Comparison of ENCODE assay signal across 10 mouse cellular contexts in the genomic region with DNA sequence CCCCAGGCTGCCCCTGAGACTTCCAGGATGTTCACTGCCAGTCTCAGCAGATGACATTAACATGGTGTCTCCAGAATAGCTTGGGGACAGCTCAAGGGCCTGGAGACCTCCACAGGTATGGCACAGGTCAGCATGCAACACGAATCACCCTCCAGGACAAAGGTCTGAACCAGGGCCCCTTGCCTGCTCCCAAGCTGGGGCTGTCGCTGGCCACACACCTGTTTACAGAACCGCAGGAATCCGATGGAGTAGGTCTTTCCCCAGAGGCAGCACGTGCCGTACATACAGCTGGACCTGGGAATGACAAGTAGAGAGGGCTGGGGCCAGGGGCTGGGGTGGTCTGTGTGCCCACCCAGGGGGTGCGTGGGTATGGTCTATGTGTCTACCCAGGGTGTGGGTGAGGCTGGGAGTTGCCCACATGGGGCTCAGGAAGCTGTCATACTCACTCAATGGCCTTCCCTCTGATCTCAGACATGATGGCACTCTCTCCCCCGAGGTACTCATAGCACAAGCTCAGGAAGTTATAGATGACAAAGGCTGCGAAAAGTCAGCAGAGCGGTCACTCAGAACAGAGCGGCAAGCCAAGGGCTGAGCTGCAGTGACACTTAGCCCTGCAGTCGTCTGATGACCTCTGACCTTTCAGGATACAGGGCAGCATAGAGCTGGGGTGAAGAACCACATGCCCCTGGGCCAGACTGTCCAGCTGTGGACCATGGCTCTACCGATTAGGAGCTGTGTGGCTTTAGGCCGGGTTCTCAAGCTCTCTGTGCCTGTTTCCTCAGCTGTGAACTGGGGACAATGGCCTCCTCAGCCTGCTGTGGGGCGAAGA. TPM values are rescaled to one million over a fixed set of nuclear protein-coding genes. Genes with fewer than 3 reads are reported as not detected.
DNase-seq lines count a peak whose midpoint lies in the region; ATAC-seq and TF ChIP-seq lines count a peak whose summit lies in the region.
"Had no signal": no experiment of that assay in that cellular context is flagged by ENCODE, and none has a peak within 500 bp of the region (broad histone marks: within the 10 kb centered on the region; RNA-seq: fewer than 3 reads in every experiment).

No protein-coding gene starts in this region.

- no peak overlapping the region for H3K4me3 ChIP-seq in heart, embryonic 15.5 days
- no peak overlapping the region for H3K4me3 ChIP-seq in lung, embryonic 14.5 days (ENCODE audit: low read depth, low read length)
- H3K4me3 ChIP-seq in intestine, embryonic 15.5 days (replicated peaks), result no peak overlapping the region
- no peak overlapping the region for H3K4me3 ChIP-seq in stomach, embryonic 14.5 days (ENCODE audit: low read depth, low read length)
- H3K4me3 ChIP-seq: forebrain, embryonic 12.5 days; hindbrain, embryonic 12.5 days had no signal

- 71% methylated on average over 15 of the region's 15 CpGs for WGBS in heart, embryonic 15.5 days
- WGBS in lung, embryonic 14.5 days, result 60% methylated on average over 15 of the region's 15 CpGs
- 60% methylated on average over 15 of the region's 15 CpGs for WGBS in intestine, embryonic 15.5 days
- WGBS in stomach, embryonic 14.5 days, result 64% methylated on average over 15 of the region's 15 CpGs

- no peak for TF ChIP-seq CTCF in lung, embryonic 14.5 days (IDR thresholded peaks at IDR 0.05; ENCODE audit: low read depth)

- DNase-seq in heart, postnatal 14 days, result no peak
- no peak for DNase-seq in lung, embryonic 14.5 days
- DNase-seq in lung, postnatal 10 days, result no peak
- no peak for DNase-seq in right cerebral cortex, postnatal 14 days
- DNase-seq: cerebellum, adult 9-10 months had no signal

- intact Hi-C loops in heart, postnatal 14 days (cut with DNase I), result no loop called here

- H3K36me3 ChIP-seq in heart, embryonic 15.5 days, result peaks cover 59% of the 10 kb centered on the region
- peaks cover 76% of the 10 kb centered on the region for H3K36me3 ChIP-seq in lung, embryonic 14.5 days (ENCODE audit: insufficient read depth)
- peaks cover 23% of the 10 kb centered on the region for H3K36me3 ChIP-seq in intestine, embryonic 15.5 days
- H3K36me3 ChIP-seq in stomach, embryonic 14.5 days (ENCODE audit: control insufficient read depth, insufficient read depth, low read length), result peaks cover 46% of the 10 kb centered on the region

- peaks cover 27% of the 10 kb centered on the region for H3K4me1 ChIP-seq in heart, embryonic 15.5 days (replicated peaks)
- peaks cover 20% of the 10 kb centered on the region for H3K4me1 ChIP-seq in lung, embryonic 14.5 days (ENCODE audit: insufficient read depth)
- peaks cover 32% of the 10 kb centered on the region for H3K4me1 ChIP-seq in intestine, embryonic 15.5 days (replicated peaks)
- H3K4me1 ChIP-seq in stomach, embryonic 14.5 days (ENCODE audit: control insufficient read depth, insufficient read depth, low read length), result peaks cover 33% of the 10 kb centered on the region

- H3K27me3 ChIP-seq in heart, embryonic 15.5 days, result no peaks in the 10 kb centered on the region
- H3K27me3 ChIP-seq in lung, embryonic 14.5 days (ENCODE audit: insufficient read depth, low read length), result no peaks in the 10 kb centered on the region
- H3K27me3 ChIP-seq in intestine, embryonic 15.5 days (replicated peaks), result no peaks in the 10 kb centered on the region
- no peaks in the 10 kb centered on the region for H3K27me3 ChIP-seq in stomach, embryonic 14.5 days (ENCODE audit: control insufficient read depth, insufficient read depth, low read length)
- H3K27me3 ChIP-seq: forebrain, embryonic 12.5 days; hindbrain, embryonic 12.5 days had no signal

- H3K9me3 ChIP-seq in heart, embryonic 15.5 days (replicated peaks), result no peaks in the 10 kb centered on the region
- H3K9me3 ChIP-seq in lung, embryonic 14.5 days (ENCODE audit: low read depth, low read length), result no peaks in the 10 kb centered on the region
- H3K9me3 ChIP-seq in intestine, embryonic 15.5 days, result no peaks in the 10 kb centered on the region
- no peaks in the 10 kb centered on the region for H3K9me3 ChIP-seq in stomach, embryonic 14.5 days (ENCODE audit: control insufficient read depth, low read depth, low read length)
- H3K9me3 ChIP-seq: forebrain, embryonic 12.5 days; hindbrain, embryonic 12.5 days had no signal

- H3K27ac ChIP-seq in heart, embryonic 15.5 days, result peak overlapping the region; percentile 80; the same call in 1 of the 2 replicates
- peak overlapping the region; percentile 42; the same call in 1 of the 2 replicates for H3K27ac ChIP-seq in lung, embryonic 14.5 days (ENCODE audit: low read depth)
- peak overlapping the region; percentile 89 for H3K27ac ChIP-seq in intestine, embryonic 15.5 days
- peak overlapping the region; percentile 55; the same call in 1 of the 2 replicates for H3K27ac ChIP-seq in stomach, embryonic 14.5 days (ENCODE audit: low read length)
- H3K27ac ChIP-seq: forebrain, embryonic 12.5 days had no signal

- H3K9ac ChIP-seq in heart, embryonic 15.5 days, result no peak overlapping the region; the same call in 1 of the 2 replicates
- H3K9ac ChIP-seq in lung, embryonic 14.5 days, result no peak overlapping the region
- no peak overlapping the region for H3K9ac ChIP-seq in intestine, embryonic 15.5 days
- no peak overlapping the region for H3K9ac ChIP-seq in stomach, embryonic 14.5 days (replicated peaks; ENCODE audit: low read depth, low read length)
- H3K9ac ChIP-seq: forebrain, embryonic 12.5 days; hindbrain, embryonic 12.5 days had no signal

- no peak for ATAC-seq in heart, embryonic 15.5 days (replicated peaks; ENCODE audit: insufficient number of reproducible peaks, insufficient read depth, low FRiP score, low read depth)
- no peak; the same call in 1 of the 2 replicates for ATAC-seq in lung, embryonic 14.5 days (ENCODE audit: insufficient read depth)
- ATAC-seq in intestine, embryonic 15.5 days, result peak; percentile 6; the same call in 1 of the 2 replicates
- no peak; the same call in 1 of the 2 replicates for ATAC-seq in stomach, embryonic 14.5 days (ENCODE audit: insufficient number of reproducible peaks, insufficient read depth, low FRiP score, low read depth)

- no peak overlapping the region for H3K4me2 ChIP-seq in heart, embryonic 15.5 days
- no peak overlapping the region for H3K4me2 ChIP-seq in lung, embryonic 14.5 days
- no peak overlapping the region for H3K4me2 ChIP-seq in intestine, embryonic 15.5 days (replicated peaks)
- H3K4me2 ChIP-seq in stomach, embryonic 14.5 days (replicated peaks; ENCODE audit: low read depth, low read length), result no peak overlapping the region
- H3K4me2 ChIP-seq: forebrain, embryonic 12.5 days; hindbrain, embryonic 12.5 days had no signal

RNA-seq across cellular contexts. Expression of gene Maff, which starts 23.2 kb away (rescaled TPM):
- polyA plus RNA-seq in heart, embryonic 15.5 days (2015; fragmentation: Nextera tagmentation; extraction: Ambion mirVana), result 3.5 and 3.8 TPM in 2 replicates
- 1 to 10 TPM; 6.2 to 6.9 TPM for total RNA-seq in heart, postnatal 14 days (2021)
- 3.3 and 4.3 TPM in 2 replicates for polyA plus RNA-seq in lung, embryonic 14.5 days (2014; fragmentation: Nextera tagmentation; extraction: Ambion mirVana)
- 5.8 and 7.9 TPM in 2 replicates for polyA plus RNA-seq in intestine, embryonic 15.5 days (2015; fragmentation: Nextera tagmentation; extraction: Ambion mirVana)
- 4.2 and 6.1 TPM in 2 replicates for polyA plus RNA-seq in stomach, embryonic 14.5 days (2014; fragmentation: Nextera tagmentation; extraction: Ambion mirVana)

RNA-seq across cellular contexts. Expression of gene Tmem184b, which starts 33.7 kb away (rescaled TPM):
- polyA plus RNA-seq in heart, embryonic 15.5 days (2015; fragmentation: Nextera tagmentation; extraction: Ambion mirVana), result 58.3 and 83.8 TPM in 2 replicates
- total RNA-seq in heart, postnatal 14 days (2021), result 10 to 100 TPM; 52.8 to 55.6 TPM
- polyA plus RNA-seq in lung, embryonic 14.5 days (2014; fragmentation: Nextera tagmentation; extraction: Ambion mirVana), result 77.3 and 78.3 TPM in 2 replicates
- polyA plus RNA-seq in intestine, embryonic 15.5 days (2015; fragmentation: Nextera tagmentation; extraction: Ambion mirVana), result 49.4 and 51.0 TPM in 2 replicates
- polyA plus RNA-seq in stomach, embryonic 14.5 days (2014; fragmentation: Nextera tagmentation; extraction: Ambion mirVana), result 51.2 and 64.3 TPM in 2 replicates

RNA-seq across cellular contexts. Expression of gene Pla2g6, which starts 41.5 kb away (rescaled TPM):
- polyA plus RNA-seq in heart, embryonic 15.5 days (2015; fragmentation: Nextera tagmentation; extraction: Ambion mirVana), result 9.9 and 13.5 TPM in 2 replicates
- 10 to 100 TPM; 10.4 to 10.6 TPM for total RNA-seq in heart, postnatal 14 days (2021)
- polyA plus RNA-seq in lung, embryonic 14.5 days (2014; fragmentation: Nextera tagmentation; extraction: Ambion mirVana), result 15.2 and 18.4 TPM in 2 replicates
- polyA plus RNA-seq in intestine, embryonic 15.5 days (2015; fragmentation: Nextera tagmentation; extraction: Ambion mirVana), result 20.2 and 21.6 TPM in 2 replicates
- polyA plus RNA-seq in stomach, embryonic 14.5 days (2014; fragmentation: Nextera tagmentation; extraction: Ambion mirVana), result 16.6 and 17.4 TPM in 2 replicates
